Mouse (Mus musculus) kidney, postnatal 4 days (tissue): ENCODE measurements around the gene Psors1c2.

ENCODE experiments used
- DNase-seq, 2 experiments: peaks; one replicate each; pipeline ENCODE4 v3.0.0; 2021; ENCODE audit warnings: mixed read lengths in 2 of 2

The Psors1c2 gene

DNA sequence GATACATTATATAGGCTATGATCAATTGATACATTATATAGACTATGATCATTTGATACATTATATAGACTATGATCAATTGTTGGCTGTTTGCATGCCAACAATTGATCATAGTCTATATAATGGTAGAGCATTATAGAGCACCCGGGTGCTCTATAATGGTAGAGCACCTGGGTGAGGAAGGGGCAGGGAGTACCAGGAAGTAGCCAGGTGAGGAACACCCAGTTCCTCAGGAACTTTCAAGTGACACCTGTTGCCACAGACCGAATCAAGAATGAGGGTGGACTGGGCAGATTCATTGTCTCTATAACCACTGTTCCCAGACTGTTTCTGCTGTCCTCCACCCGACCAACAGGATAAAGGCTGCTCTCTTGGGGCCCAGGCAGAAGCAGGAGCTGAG is 34.1 kb downstream of the Psors1c2 start, which contains the start of gene 2300002M23Rik:
Gene 2300002M23Rik, plus strand, starts transcription at position 301 of the 400 bp plus-strand sequence.
- no peak for DNase-seq

DNA sequence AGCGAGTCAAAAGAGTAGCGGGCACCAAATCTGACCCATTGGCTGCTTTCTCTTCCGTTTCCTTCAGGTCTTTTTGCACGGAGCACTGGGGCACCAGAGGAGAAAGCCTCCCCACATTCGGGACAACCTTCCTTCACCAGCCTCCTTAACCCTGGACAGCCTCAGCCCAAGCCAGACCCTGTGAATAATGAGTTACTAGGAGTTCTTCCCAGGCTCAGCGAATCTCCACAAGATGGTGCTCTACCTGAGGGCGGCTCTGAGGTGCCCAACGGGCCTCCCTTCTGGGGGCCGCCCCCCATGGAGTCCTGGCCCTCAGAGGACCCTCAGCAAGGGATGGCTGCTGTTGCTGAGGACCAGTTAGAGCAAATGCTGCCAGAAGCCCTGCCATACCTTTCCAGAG is 34.8 kb downstream of the Psors1c2 start:
- DNase-seq, result no peak

DNA sequence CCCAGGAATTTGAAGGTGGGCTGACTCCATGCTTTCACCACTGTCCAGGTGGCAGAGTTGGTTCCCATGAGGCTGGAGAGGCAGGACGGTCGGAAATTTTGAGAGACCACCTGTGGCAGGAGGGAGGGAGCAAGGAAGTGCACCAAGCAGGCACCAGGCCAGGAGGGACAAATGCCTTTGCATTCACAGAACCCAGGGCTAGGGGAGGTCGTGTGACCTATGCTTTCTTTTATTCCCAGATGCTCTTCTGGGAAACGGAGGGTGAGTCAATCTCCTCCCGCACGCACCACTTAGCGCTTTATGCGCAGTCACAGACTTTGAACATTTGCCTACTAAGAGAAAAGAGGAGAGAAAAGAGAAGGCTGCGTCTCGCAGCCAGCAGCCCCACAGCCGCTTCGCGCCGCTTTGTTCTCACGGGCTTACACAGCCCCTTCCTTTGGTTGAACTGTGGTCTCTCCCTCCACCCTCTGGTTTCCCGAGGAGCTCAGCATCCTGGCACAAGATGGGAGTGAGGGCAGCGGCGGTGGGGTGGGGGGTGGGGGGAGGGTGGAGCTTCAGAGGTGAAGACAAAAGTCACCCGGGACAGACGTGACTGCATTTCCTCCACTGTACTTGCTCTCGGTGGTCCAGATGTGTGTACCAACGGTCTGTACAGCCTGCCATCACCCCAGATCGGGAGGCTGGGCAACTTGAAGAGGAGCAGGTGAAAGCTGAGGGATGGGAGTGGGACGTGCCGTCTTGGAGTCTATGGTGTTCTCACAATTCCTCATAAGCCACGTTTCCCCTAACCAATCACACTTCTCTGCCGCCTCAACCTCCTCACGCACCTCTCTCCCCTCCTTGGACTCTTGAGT is 36.3 kb downstream of the Psors1c2 start:
- no peak for DNase-seq

DNA sequence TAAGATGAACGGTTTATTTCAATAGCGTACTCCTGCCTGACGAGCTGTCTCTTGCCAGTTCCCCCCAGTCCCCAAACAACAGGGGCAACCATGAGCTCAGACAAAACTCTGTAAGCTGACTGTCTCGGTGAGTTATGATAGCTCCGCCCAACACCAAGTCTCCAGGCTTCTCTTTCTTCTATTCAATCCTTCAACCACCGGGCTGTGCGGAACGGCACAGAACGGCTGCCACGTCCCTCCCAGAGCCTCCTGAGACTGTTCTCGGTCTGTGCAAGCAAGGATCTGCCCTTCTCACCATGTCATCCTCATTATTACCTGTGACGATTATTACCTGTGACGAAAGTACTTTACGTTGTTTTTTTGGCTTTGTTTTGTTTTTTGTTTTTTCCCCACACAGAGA is 37.8 kb downstream of the Psors1c2 start:
- DNase-seq, result no peak

DNA sequence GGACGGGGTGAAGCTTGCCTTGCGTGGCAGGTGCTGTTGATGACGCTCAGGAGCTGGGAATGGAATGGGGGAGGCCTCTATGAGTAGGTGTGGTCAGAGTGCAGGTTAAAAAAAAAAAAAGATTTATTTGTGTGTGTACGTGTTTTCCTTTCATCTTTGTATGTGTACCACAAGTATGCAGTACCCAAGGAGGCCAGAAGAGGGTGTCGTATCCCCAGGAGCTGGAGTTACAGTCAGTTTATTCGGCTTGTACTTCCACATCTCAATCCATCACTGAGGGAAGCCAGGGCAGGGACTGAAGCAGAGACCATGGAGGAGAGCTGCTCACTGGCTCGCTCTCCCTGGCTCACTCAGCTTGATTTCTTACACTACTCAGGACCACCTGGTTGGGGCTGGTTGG is 38.5 kb downstream of the Psors1c2 start:
- no peak for DNase-seq

DNA sequence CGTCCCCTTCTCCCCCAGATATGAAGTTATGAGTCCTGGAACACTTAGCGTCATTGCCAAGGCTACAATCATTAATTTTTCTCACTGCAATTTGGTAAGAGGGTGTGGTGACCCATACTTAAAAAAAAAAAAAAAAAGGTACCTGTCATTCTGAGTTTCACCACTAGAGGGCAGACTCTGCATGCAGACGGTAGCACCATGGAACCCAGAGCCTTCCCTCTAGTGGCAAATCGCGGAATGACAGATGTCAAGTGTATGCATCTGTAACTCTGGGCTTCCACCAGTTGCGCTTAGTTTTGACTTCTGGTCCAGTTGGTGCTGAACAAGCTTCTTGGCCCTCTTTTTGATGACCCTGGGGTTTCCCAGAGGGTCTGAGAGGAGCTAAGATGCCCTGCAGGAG is 45.2 kb downstream of the Psors1c2 start:
- DNase-seq, result peak; percentile 90 to 92

DNA sequence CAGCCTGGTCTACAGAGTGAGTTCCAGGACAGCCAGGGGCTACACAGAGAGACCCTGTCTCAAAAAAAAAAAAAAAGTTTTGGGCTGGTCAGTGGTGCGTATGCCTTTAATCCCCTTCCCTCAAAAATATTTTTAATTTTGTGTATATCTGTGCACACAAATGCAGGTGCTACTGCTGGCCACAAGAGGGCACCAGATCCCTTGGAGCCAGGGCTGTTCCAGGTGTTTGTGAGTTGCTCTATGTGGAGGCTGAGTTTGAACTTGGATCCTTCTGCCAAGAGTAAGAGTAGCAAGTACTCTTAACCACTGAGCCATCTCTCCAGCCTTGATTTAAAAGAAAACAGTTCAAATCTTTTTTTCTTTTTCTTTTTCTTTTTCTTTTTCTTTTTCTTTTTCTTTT is 49.9 kb downstream of the Psors1c2 start:
- DNase-seq, result peak in 1 of 2 experiments; percentile 30
